Mouse (Mus musculus) megakaryocyte, embryonic 14.5 days (primary cell): Measurements from ENCODE around the gene Prss3.
"Not testable (repeated sequence)": the region's sequence is repeated elsewhere in the genome, so short reads cannot be mapped to it uniquely, and the experiment has no call there.

Experiments used
- FLI1 ChIP-seq: IDR thresholded peaks from 2 replicates; pipeline ENCODE4 v1.6.1; 2012; ENCODE audit warnings: low read length, inconsistent platforms, mixed read lengths
- GATA1 ChIP-seq: IDR thresholded peaks from 3 replicates; pipeline ENCODE4 v1.6.1; 2012; ENCODE audit warnings: mixed read lengths, low read length, inconsistent platforms, borderline replicate concordance

GRCm38 (mm10) chr6:41391640-41392039, 14.2 kb upstream of the Prss3 start:
- TF ChIP-seq GATA1, FLI1: not testable (repeated sequence)
